Mouse (Mus musculus) intestine, embryonic 16.5 days (tissue): Measurements from ENCODE around the gene Cyb561d1. TPM values are rescaled to one million over a fixed set of nuclear protein-coding genes. Genes with fewer than 3 reads are reported as not detected.
"Not testable (repeated sequence)": the region's sequence is repeated elsewhere in the genome, so short reads cannot be mapped to it uniquely, and the experiment has no call there.

Source experiments
- ATAC-seq: fragments of 200-750 bp; cut with Nextera tagmentation; 2 replicates; pipeline ENCODE4 v1.8.0; 2017; ENCODE audit warnings: moderate TSS enrichment, moderate library complexity
- H3K27ac ChIP-seq: fragments of 300-500 bp; sonication (generic); 2 replicates; pipeline ENCODE4 v1.5.1; 2014; ENCODE audit warnings: mild to moderate bottlenecking, low read length
- H3K27me3 ChIP-seq: fragments of 300-500 bp; sonication (generic); replicated peaks from 2 replicates; pipeline ENCODE4 v1.6.1; 2014; ENCODE audit warnings: low read length, control low read depth, mixed read lengths; ENCODE audit not compliant: control insufficient read depth, insufficient read depth
- H3K36me3 ChIP-seq: fragments of 300-500 bp; sonication (generic); 2 replicates; pipeline ENCODE4 v1.6.1; 2014; ENCODE audit warnings: low read length, control low read depth; ENCODE audit not compliant: control insufficient read depth, insufficient read depth
- H3K4me1 ChIP-seq: fragments of 300-500 bp; sonication (generic); 2 replicates; pipeline ENCODE4 v1.6.1; 2014; ENCODE audit warnings: low read length, control low read depth, mixed read lengths; ENCODE audit not compliant: control insufficient read depth, insufficient read depth
- H3K4me2 ChIP-seq: fragments of 300-500 bp; sonication (generic); 2 replicates; pipeline ENCODE4 v1.6.1; 2014; ENCODE audit warnings: low read depth, low read length, control low read depth
- H3K4me3 ChIP-seq: fragments of 300-500 bp; sonication (generic); 2 replicates; pipeline ENCODE4 v1.5.1; 2014; ENCODE audit warnings: mild to moderate bottlenecking, low read length
- H3K9ac ChIP-seq: fragments of 300-500 bp; sonication (generic); 2 replicates; pipeline ENCODE4 v1.6.1; 2014; ENCODE audit warnings: low read depth, low read length
- H3K9me3 ChIP-seq: fragments of 300-500 bp; sonication (generic); 2 replicates; pipeline ENCODE4 v1.6.1; 2016; ENCODE audit warnings: low read length, control low read depth; ENCODE audit not compliant: control insufficient read depth
- WGBS: fragments of 180-500 bp; shearing (Covaris S2); extraction: QIAGEN DNeasy Blood & Tissue Kit; methylation state at CpG from one replicate; pipeline ENCODE4 v1.1.7; 2014; 5-methylcytosine and 5-hydroxymethylcytosine counted together
- polyA plus RNA-seq: library from polyadenylated mRNA; unstranded; fragments of >200 nt; fragmentation: Nextera tagmentation; extraction: Ambion mirVana; gene quantifications from 2 replicates; pipeline ENCODE4 v1.2.1, GENCODE M21; 2015

Gene Cyb561d1
- polyA plus RNA-seq: 4.2 and 4.7 TPM in 2 replicates

GRCm38 (mm10) chr3:108200329-108201323 lies at the start of gene Cyb561d1:
Gene Cyb561d1 (minus strand): TSS chr3:108201212.
- Histone ChIP-seq H3K27me3 (no peaks in the 10 kb centered on the region), H3K4me2 (peak within 1 kb of the TSS; percentile 53), H3K4me3 (peak within 1 kb of the TSS; percentile 80), H3K9me3 (no peaks in the 10 kb centered on the region), H3K4me1 (peaks cover 17% of the 10 kb centered on the region), H3K36me3 (peaks cover 14% of the 10 kb centered on the region), H3K9ac (peak within 1 kb of the TSS; percentile 81), H3K27ac (peak within 1 kb of the TSS; percentile 93)
- WGBS: 2% methylated on average over 44 of the region's 44 CpGs
- peak; percentile 96 for ATAC-seq

GRCm38 (mm10) chr3:108246857-108247256 lies 45.8 kb upstream of the Cyb561d1 start:
- Histone ChIP-seq H3K4me1 (no peaks in the 10 kb centered on the region), H3K9me3 (no peaks in the 10 kb centered on the region), H3K4me3 (no peak overlapping the region), H3K36me3 (no peaks in the 10 kb centered on the region), H3K9ac (no peak overlapping the region), H3K27me3 (no peaks in the 10 kb centered on the region), H3K27ac (no peak overlapping the region), H3K4me2 (no peak overlapping the region)
- ATAC-seq: no peak
- WGBS: 85% methylated on average over 2 of the region's 2 CpGs

- Histone ChIP-seq H3K27me3 (no peaks in the 10 kb centered on the region), H3K4me3 (no peak overlapping the region), H3K4me2 (no peak overlapping the region), H3K27ac (no peak overlapping the region), H3K9ac (no peak overlapping the region), H3K36me3 (no peaks in the 10 kb centered on the region), H3K9me3 (no peaks in the 10 kb centered on the region), H3K4me1 (no peaks in the 10 kb centered on the region)
- 91% methylated on average over 3 of the region's 3 CpGs for WGBS
- ATAC-seq: no peak
These were observed 40.3 kb upstream of the Cyb561d1 start for GRCm38 (mm10) chr3:108241243-108241839.

- not testable (repeated sequence) for H3K4me2 ChIP-seq, H3K4me1 ChIP-seq, H3K4me3 ChIP-seq, H3K9me3 ChIP-seq, H3K36me3 ChIP-seq, H3K9ac ChIP-seq, ATAC-seq, H3K27ac ChIP-seq, H3K27me3 ChIP-seq
- WGBS: 87% methylated on average over 4 of the region's 4 CpGs
These were observed 36.6 kb upstream of the Cyb561d1 start for GRCm38 (mm10) chr3:108237474-108238102.

DNA sequence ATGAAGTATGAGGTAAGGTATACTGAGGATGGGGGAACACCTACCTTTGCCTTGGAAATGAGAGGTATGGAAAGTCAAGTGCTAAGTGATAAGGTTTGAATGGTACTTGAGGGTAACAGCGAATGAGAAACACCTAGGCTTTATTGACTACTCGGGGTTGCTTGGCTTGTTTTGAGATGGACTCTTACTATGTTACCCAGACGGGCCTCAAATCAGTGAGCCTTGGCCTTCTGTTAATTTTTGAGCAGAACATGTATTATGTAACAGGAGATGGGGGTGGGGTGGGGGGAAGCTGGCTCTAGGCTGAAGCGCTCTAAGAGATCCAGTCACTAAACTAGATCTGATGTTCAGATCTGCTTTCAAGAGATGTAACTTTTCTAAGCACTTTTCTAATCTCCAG lies 30.6 kb upstream of the Cyb561d1 start:
- peaks cover under 1% of the 10 kb centered on the region; the same call in 1 of the 2 replicates for H3K4me1 ChIP-seq
- H3K4me2 ChIP-seq: no peak overlapping the region
- H3K36me3 ChIP-seq: no peaks in the 10 kb centered on the region
- H3K9me3 ChIP-seq: no peaks in the 10 kb centered on the region
- H3K27me3 ChIP-seq: peaks cover 9% of the 10 kb centered on the region
- H3K9ac ChIP-seq: no peak overlapping the region
- no peak overlapping the region for H3K4me3 ChIP-seq
- H3K27ac ChIP-seq: no peak overlapping the region
- 77% methylated on average over 4 of the region's 4 CpGs for WGBS
- no peak for ATAC-seq

- no peak for ATAC-seq
- Histone ChIP-seq H3K4me3 (no peak overlapping the region), H3K27ac (no peak overlapping the region), H3K4me1 (peaks cover 11% of the 10 kb centered on the region), H3K4me2 (no peak overlapping the region), H3K9ac (no peak overlapping the region), H3K9me3 (no peaks in the 10 kb centered on the region), H3K27me3 (peaks cover 23% of the 10 kb centered on the region), H3K36me3 (no peaks in the 10 kb centered on the region)
- 82% methylated on average over 2 of the region's 2 CpGs for WGBS
These were observed 26.5 kb upstream of the Cyb561d1 start for GRCm38 (mm10) chr3:108227521-108227920.

GRCm38 (mm10) chr3:108226558-108227350 lies 25.7 kb upstream of the Cyb561d1 start, which contains the start of gene Sypl2:
Gene Sypl2 (minus strand): TSS chr3:108226648.
- ATAC-seq: peak; percentile 73
- Histone ChIP-seq H3K9ac (peak within 1 kb of the TSS; percentile 65), H3K36me3 (no peaks in the 10 kb centered on the region), H3K27me3 (peaks cover 23% of the 10 kb centered on the region), H3K9me3 (no peaks in the 10 kb centered on the region), H3K4me2 (peak within 1 kb of the TSS; percentile 93), H3K4me1 (peaks cover 11% of the 10 kb centered on the region), H3K4me3 (peak within 1 kb of the TSS; percentile 57), H3K27ac (no peak within 1 kb of the TSS)
- 5% methylated on average over 44 of the region's 44 CpGs for WGBS

DNA sequence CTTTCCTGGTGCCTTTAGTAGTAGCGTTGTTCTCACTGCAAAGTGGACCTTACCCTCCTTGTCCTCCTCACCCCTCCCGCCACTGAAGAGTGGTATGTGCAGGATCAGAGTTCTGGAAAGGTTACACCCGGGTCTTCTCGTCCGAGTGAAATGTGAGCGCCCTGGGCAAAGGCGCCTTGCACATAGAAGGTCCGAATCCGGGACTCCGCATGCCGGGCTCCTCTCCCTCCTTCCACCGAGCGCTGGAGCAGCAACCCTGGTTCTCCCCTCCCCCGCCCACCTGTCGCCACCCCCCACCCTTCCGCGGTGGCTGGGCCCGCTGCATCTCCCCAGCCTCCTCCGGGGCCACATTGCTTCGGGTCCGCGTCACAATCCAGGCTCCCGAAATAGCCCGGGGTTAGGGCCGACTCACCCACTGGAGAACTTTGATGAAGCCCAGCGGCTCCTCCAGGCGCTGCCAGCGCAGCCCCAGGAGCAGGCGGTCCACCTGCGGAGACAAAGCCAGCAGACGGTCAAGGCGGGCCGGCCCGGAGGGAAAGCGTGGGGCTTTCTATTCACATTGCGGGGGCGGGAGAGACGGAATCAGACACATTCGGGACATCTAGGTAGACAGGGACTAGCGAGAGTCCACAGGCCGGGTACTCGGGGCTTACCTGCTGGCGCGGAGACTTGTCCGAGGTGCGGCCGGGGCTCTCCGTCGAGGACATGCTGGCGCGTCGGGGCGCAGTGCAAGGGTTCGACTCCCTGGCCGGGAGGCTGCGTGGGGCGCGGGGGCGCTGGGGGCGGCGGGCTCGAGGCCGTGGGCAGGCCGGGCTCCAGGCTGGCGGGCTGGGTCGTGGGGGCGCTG lies 24.9 kb upstream of the Cyb561d1 start:
- whole genome bisulfite sequencing: 2% methylated on average over 62 of the region's 67 CpGs
- Histone ChIP-seq H3K9ac (peak overlapping the region; percentile 65), H3K4me2 (peak overlapping the region; percentile 93), H3K4me3 (peak overlapping the region; percentile 57), H3K36me3 (no peaks in the 10 kb centered on the region), H3K9me3 (no peaks in the 10 kb centered on the region), H3K27ac (no peak overlapping the region), H3K4me1 (peaks cover 11% of the 10 kb centered on the region), H3K27me3 (peaks cover 23% of the 10 kb centered on the region)
- ATAC-seq: peak; percentile 80
